Comparison of ENCODE assay signal across 24 mouse cellular contexts in genomic region chr2:84783315-84783714, GRCm38 (mm10). TPM values are rescaled to one million over a fixed set of nuclear protein-coding genes. Genes with fewer than 3 reads are reported as not detected.
DNase-seq lines count a peak whose midpoint lies in the region; ATAC-seq and TF ChIP-seq lines count a peak whose summit lies in the region.
"Had no signal": no experiment of that assay in that cellular context is flagged by ENCODE, and none has a peak within 500 bp of the region (broad histone marks: within the 10 kb centered on the region; RNA-seq: fewer than 3 reads in every experiment).

No protein-coding gene starts in this region.

- H3K9me3 ChIP-seq in heart, embryonic 11.5 days (replicated peaks; ENCODE audit: control insufficient read depth, low read length): no peaks in the 10 kb centered on the region
- no peaks in the 10 kb centered on the region for H3K9me3 ChIP-seq in kidney, embryonic 16.5 days (ENCODE audit: low read length)
- H3K9me3 ChIP-seq in stomach, postnatal 0 days (ENCODE audit: control insufficient read depth, low read length): no peaks in the 10 kb centered on the region
- H3K9me3 ChIP-seq: embryonic facial prominence, embryonic 12.5 days; forebrain, embryonic 13.5 days; limb, embryonic 10.5 days had no signal

- no peak for TF ChIP-seq EP300 in stomach, postnatal 0 days (optimal IDR thresholded peaks at IDR 0.05)

- 0 out of 2 replicates have a peak overlapping the region, but pooled peaks have one; percentile 15 for H3K27ac ChIP-seq in heart, embryonic 11.5 days (ENCODE audit: low read depth, low read length)
- peak overlapping the region; percentile 31; the same call in 1 of the 2 replicates for H3K27ac ChIP-seq in kidney, embryonic 16.5 days (ENCODE audit: low read length)
- H3K27ac ChIP-seq in stomach, postnatal 0 days (replicated peaks): peak overlapping the region; percentile 67
- H3K27ac ChIP-seq: embryonic facial prominence, embryonic 12.5 days; forebrain, embryonic 13.5 days; hindbrain, embryonic 14.5 days; layer of hippocampus, adult 2 months; limb, embryonic 10.5 days had no signal

- H3K4me1 ChIP-seq in heart, embryonic 11.5 days (ENCODE audit: control insufficient read depth, insufficient read depth, low read length): peaks cover 10% of the 10 kb centered on the region
- 0 out of 2 replicates have a peak, but pooled peaks cover 3% of the 10 kb centered on the region for H3K4me1 ChIP-seq in kidney, embryonic 16.5 days (ENCODE audit: insufficient read depth, low read length)
- H3K4me1 ChIP-seq in stomach, postnatal 0 days (replicated peaks; ENCODE audit: control insufficient read depth, insufficient read depth): peaks cover 4% of the 10 kb centered on the region; the same call in 1 of the 2 replicates
- H3K4me1 ChIP-seq: embryonic facial prominence, embryonic 12.5 days; forebrain, embryonic 13.5 days had no signal

- no peak overlapping the region for H3K4me3 ChIP-seq in heart, embryonic 11.5 days (ENCODE audit: low read depth, low read length)
- H3K4me3 ChIP-seq in kidney, embryonic 16.5 days (ENCODE audit: low read length): no peak overlapping the region
- no peak overlapping the region for H3K4me3 ChIP-seq in stomach, postnatal 0 days (ENCODE audit: low read depth, low read length)
- H3K4me3 ChIP-seq: embryonic facial prominence, embryonic 12.5 days; erythroblast, embryonic 14.5 days; forebrain, embryonic 13.5 days; layer of hippocampus, adult 2 months; limb, embryonic 10.5 days had no signal

- no peak for ATAC-seq in heart, embryonic 11.5 days (replicated peaks; ENCODE audit: insufficient number of reproducible peaks, low FRiP score, low TSS enrichment)
- no peak for ATAC-seq in kidney, embryonic 16.5 days (ENCODE audit: low FRiP score, low TSS enrichment)
- ATAC-seq in granulocyte monocyte progenitor cell, adult 5-6 weeks (replicated peaks; ENCODE audit: poor library complexity, severe bottlenecking): peak; percentile 70
- ATAC-seq in stomach, postnatal 0 days (ENCODE audit: low FRiP score, low TSS enrichment): no peak
- no peak for ATAC-seq in cerebellum, adult (ENCODE audit: insufficient number of reproducible peaks, low FRiP score, low TSS enrichment)
- ATAC-seq: forebrain, embryonic 13.5 days had no signal

- no peak overlapping the region for H3K4me2 ChIP-seq in heart, embryonic 11.5 days
- H3K4me2 ChIP-seq in kidney, embryonic 16.5 days (replicated peaks; ENCODE audit: low read depth, low read length): no peak overlapping the region
- no peak overlapping the region for H3K4me2 ChIP-seq in stomach, postnatal 0 days (replicated peaks; ENCODE audit: low read depth)
- H3K4me2 ChIP-seq: embryonic facial prominence, embryonic 12.5 days; forebrain, embryonic 13.5 days; hindbrain, embryonic 14.5 days; midbrain, embryonic 11.5 days had no signal

- H3K27me3 ChIP-seq in heart, embryonic 11.5 days (ENCODE audit: control insufficient read depth, insufficient read depth, low read length): no peaks in the 10 kb centered on the region
- H3K27me3 ChIP-seq in kidney, embryonic 16.5 days (ENCODE audit: insufficient read depth, low read length): no peaks in the 10 kb centered on the region
- H3K27me3 ChIP-seq in stomach, postnatal 0 days (ENCODE audit: control insufficient read depth, insufficient read depth, low read length): no peaks in the 10 kb centered on the region
- H3K27me3 ChIP-seq: embryonic facial prominence, embryonic 12.5 days; forebrain, embryonic 13.5 days had no signal

- no peaks in the 10 kb centered on the region for H3K36me3 ChIP-seq in heart, embryonic 11.5 days (ENCODE audit: control insufficient read depth, insufficient read depth, low read length)
- no peaks in the 10 kb centered on the region for H3K36me3 ChIP-seq in kidney, embryonic 16.5 days (ENCODE audit: insufficient read depth, low read length)
- no peaks in the 10 kb centered on the region for H3K36me3 ChIP-seq in stomach, postnatal 0 days (ENCODE audit: control insufficient read depth, insufficient read depth, low read length)
- H3K36me3 ChIP-seq: embryonic facial prominence, embryonic 12.5 days; limb, embryonic 10.5 days had no signal

- WGBS in heart, embryonic 11.5 days (ENCODE audit: insufficient replicate concordance): 57% methylated on average over 1 of the region's 1 CpGs
- WGBS in kidney, embryonic 16.5 days: 81% methylated on average over 1 of the region's 1 CpGs
- 72% methylated on average over 1 of the region's 1 CpGs for WGBS in stomach, postnatal 0 days

- H3K9ac ChIP-seq in heart, embryonic 11.5 days (ENCODE audit: low read depth, low read length): no peak overlapping the region
- no peak overlapping the region for H3K9ac ChIP-seq in kidney, embryonic 16.5 days (replicated peaks; ENCODE audit: low read length)
- H3K9ac ChIP-seq in stomach, postnatal 0 days (ENCODE audit: low read length): no peak overlapping the region
- H3K9ac ChIP-seq: embryonic facial prominence, embryonic 12.5 days; forebrain, embryonic 13.5 days; hindbrain, embryonic 14.5 days; liver, postnatal 0 days had no signal

- no peak for TF ChIP-seq CTCF in stomach, postnatal 0 days (IDR thresholded peaks at IDR 0.05; ENCODE audit: low read depth)

- DNase-seq in heart, postnatal 4 days: no peak
- DNase-seq in kidney, adult 8-10 months: no peak
- DNase-seq in stomach, postnatal 0 days (ENCODE audit: low spot score): no peak
- DNase-seq: cerebellum, adult 8-10 months; gastrocnemius, postnatal 14 days; liver, postnatal 0 days; right cerebral cortex, adult 18-20 months; thymus, postnatal 36 days had no signal

RNA-seq across cellular contexts. Expression of gene Serping1, which starts 8.1 kb away (rescaled TPM):
- 35.0 and 41.8 TPM in 2 replicates for polyA plus RNA-seq in heart, embryonic 11.5 days (2014; fragmentation: Nextera tagmentation; extraction: Ambion mirVana)
- 10 to 100 TPM; 27.2 to 30.0 TPM for total RNA-seq in heart, postnatal 4 days (2021)
- 115 and 119 TPM in 2 replicates for polyA plus RNA-seq in kidney, embryonic 16.5 days (2015; fragmentation: Nextera tagmentation; extraction: Ambion mirVana)
- not detected in 2 replicates for total RNA-seq in granulocyte monocyte progenitor cell, adult 5-6 weeks (2014; fragmentation: Nextera tagmentation)
- not detected in 2 replicates for total RNA-seq in granulocyte monocyte progenitor cell, adult 5-6 weeks (2017)
- polyA plus RNA-seq in stomach, postnatal 0 days (2015; fragmentation: Nextera tagmentation; extraction: Ambion mirVana): 101 and 103 TPM in 2 replicates
- total RNA-seq: monocyte, adult 5-6 weeks had no signal
- polyA plus RNA-seq: erythroblast, embryonic 14.5 days had no signal

RNA-seq across cellular contexts. Expression of gene Ube2l6, which starts 15.3 kb away (rescaled TPM):
- 95.9 and 105 TPM in 2 replicates for polyA plus RNA-seq in heart, embryonic 11.5 days (2014; fragmentation: Nextera tagmentation; extraction: Ambion mirVana)
- 10 to 100 TPM; 23.1 to 51.0 TPM for total RNA-seq in heart, postnatal 4 days (2021)
- polyA plus RNA-seq in kidney, embryonic 16.5 days (2015; fragmentation: Nextera tagmentation; extraction: Ambion mirVana): 44.0 and 46.9 TPM in 2 replicates
- 5.6 and 6.3 TPM in 2 replicates for total RNA-seq in granulocyte monocyte progenitor cell, adult 5-6 weeks (2014; fragmentation: Nextera tagmentation)
- 4.0 and 7.1 TPM in 2 replicates for total RNA-seq in granulocyte monocyte progenitor cell, adult 5-6 weeks (2017)
- 27.6 and 28.6 TPM in 2 replicates for polyA plus RNA-seq in stomach, postnatal 0 days (2015; fragmentation: Nextera tagmentation; extraction: Ambion mirVana)

RNA-seq across cellular contexts. Expression of gene Smtnl1, which starts 39.1 kb away (rescaled TPM):
- 0.37 and 0.49 TPM in 2 replicates for polyA plus RNA-seq in heart, embryonic 11.5 days (2014; fragmentation: Nextera tagmentation; extraction: Ambion mirVana)
- total RNA-seq in heart, postnatal 4 days (2021): under 1 TPM; 0.14 TPM
- polyA plus RNA-seq in kidney, embryonic 16.5 days (2015; fragmentation: Nextera tagmentation; extraction: Ambion mirVana): 0.19 and 0.26 TPM in 2 replicates
- not detected in 2 replicates for total RNA-seq in granulocyte monocyte progenitor cell, adult 5-6 weeks (2014; fragmentation: Nextera tagmentation)
- total RNA-seq in granulocyte monocyte progenitor cell, adult 5-6 weeks (2017): not detected in 2 replicates
- 0.05 TPM in 1 of 2 replicates, not detected in the other for polyA plus RNA-seq in stomach, postnatal 0 days (2015; fragmentation: Nextera tagmentation; extraction: Ambion mirVana)
- total RNA-seq: layer of hippocampus, adult 2 months; monocyte, adult 5-6 weeks had no signal
- polyA plus RNA-seq: cortical plate, adult 2 months; frontal cortex, adult 2 months; hindbrain, embryonic 14.5 days; intestine, embryonic 14.5 days; liver, adult 2 months; midbrain, embryonic 11.5 days had no signal

RNA-seq across cellular contexts. Expression of gene Gm19426, which starts 39.9 kb away (rescaled TPM):
- polyA plus RNA-seq in heart, embryonic 11.5 days (2014; fragmentation: Nextera tagmentation; extraction: Ambion mirVana): 6.6 and 6.9 TPM in 2 replicates
- total RNA-seq in heart, postnatal 4 days (2021): 1 to 10 TPM; 8.6 to 9.4 TPM
- polyA plus RNA-seq in kidney, embryonic 16.5 days (2015; fragmentation: Nextera tagmentation; extraction: Ambion mirVana): 9.8 and 10.9 TPM in 2 replicates
- total RNA-seq in granulocyte monocyte progenitor cell, adult 5-6 weeks (2014; fragmentation: Nextera tagmentation): not detected in 2 replicates
- not detected in 2 replicates for total RNA-seq in granulocyte monocyte progenitor cell, adult 5-6 weeks (2017)
- polyA plus RNA-seq in stomach, postnatal 0 days (2015; fragmentation: Nextera tagmentation; extraction: Ambion mirVana): 3.8 and 3.9 TPM in 2 replicates
- total RNA-seq: monocyte, adult 5-6 weeks had no signal

RNA-seq across cellular contexts. Expression of gene Timm10, which starts 43.5 kb away (rescaled TPM):
- 76.8 and 77.9 TPM in 2 replicates for polyA plus RNA-seq in heart, embryonic 11.5 days (2014; fragmentation: Nextera tagmentation; extraction: Ambion mirVana)
- total RNA-seq in heart, postnatal 4 days (2021): 100 to 1,000 TPM; 107 to 126 TPM
- 60.1 and 66.6 TPM in 2 replicates for polyA plus RNA-seq in kidney, embryonic 16.5 days (2015; fragmentation: Nextera tagmentation; extraction: Ambion mirVana)
- 52.3 and 76.6 TPM in 2 replicates for total RNA-seq in granulocyte monocyte progenitor cell, adult 5-6 weeks (2014; fragmentation: Nextera tagmentation)
- 32.2 and 34.6 TPM in 2 replicates for total RNA-seq in granulocyte monocyte progenitor cell, adult 5-6 weeks (2017)
- 37.7 and 42.3 TPM in 2 replicates for polyA plus RNA-seq in stomach, postnatal 0 days (2015; fragmentation: Nextera tagmentation; extraction: Ambion mirVana)

Comparison
In these comparisons a context has a peak if more than half of its experiments do, and no peak if none do; other contexts are left out.
1. H3K27ac ChIP-seq: peak in every context shown above with its lines; median percentile 67 in stomach, postnatal 0 days; 31 in kidney, embryonic 16.5 days; 15 in heart, embryonic 11.5 days.